In genomic region chr17:63073342-63073741, GRCm38 (mm10) we compare ENCODE assay signal across 18 mouse cellular contexts.
"Had no signal": no experiment of that assay in that cellular context is flagged by ENCODE, and none has a peak within 500 bp of the region (broad histone marks: within the 10 kb centered on the region; RNA-seq: fewer than 3 reads in every experiment).

No protein-coding gene starts in this region.

- H3K27me3 ChIP-seq: midbrain, embryonic 15.5 days; neural tube, embryonic 13.5 days; neural tube, embryonic 15.5 days had no signal

- H3K36me3 ChIP-seq: midbrain, embryonic 13.5 days; midbrain, embryonic 15.5 days; neural tube, embryonic 13.5 days; neural tube, embryonic 15.5 days had no signal

- DNase-seq: lung, adult 18-20 months; lung, embryonic 14.5 days; lung, postnatal 10 days; lung, postnatal 4 days; retina, postnatal 1 day; right cerebral cortex, adult 18-20 months; right cerebral cortex, postnatal 25 days; right cerebral cortex, postnatal 4 days; spleen, adult 18-20 months; thymus, adult 18-20 months; thymus, postnatal 14 days; thymus, postnatal 36 days had no signal

- H3K9ac ChIP-seq: lung, embryonic 14.5 days; midbrain, embryonic 15.5 days; neural tube, embryonic 13.5 days; neural tube, embryonic 15.5 days had no signal

- H3K4me2 ChIP-seq: lung, embryonic 14.5 days; midbrain, embryonic 11.5 days; midbrain, embryonic 13.5 days; midbrain, embryonic 15.5 days; neural tube, embryonic 13.5 days; neural tube, embryonic 15.5 days had no signal

- H3K27ac ChIP-seq: midbrain, embryonic 13.5 days; midbrain, embryonic 15.5 days; neural tube, embryonic 13.5 days; neural tube, embryonic 15.5 days had no signal

- H3K4me3 ChIP-seq: midbrain, embryonic 13.5 days; midbrain, embryonic 15.5 days; myocyte; neural tube, embryonic 13.5 days; neural tube, embryonic 15.5 days had no signal

- ATAC-seq: midbrain, embryonic 13.5 days; midbrain, embryonic 15.5 days had no signal

- H3K9me3 ChIP-seq: midbrain, embryonic 13.5 days; midbrain, embryonic 15.5 days; neural tube, embryonic 13.5 days; neural tube, embryonic 15.5 days had no signal
